Mouse (Mus musculus) MEL (cell line): ENCODE results near the gene Dhcr24.

ENCODE experiments used
- CTCF ChIP-seq, 3 experiments: IDR thresholded peaks in 2 of 3; conservative IDR thresholded peaks in 1 of 3; 2 replicates each; pipeline ENCODE4 v1.5.1; 2011 to 2012; ENCODE audit warnings: low read length in 3 of 3, low read depth in 2 of 3, mild to moderate bottlenecking in 2 of 3, improper control_type of control experiment in 1 of 3, inconsistent platforms in 1 of 3, mixed read lengths in 1 of 3, moderate library complexity in 1 of 3; ENCODE audit not compliant: control insufficient read depth in 1 of 3, insufficient read depth in 1 of 3, poor library complexity in 1 of 3, severe bottlenecking in 1 of 3
- ELF1 ChIP-seq: IDR thresholded peaks from 2 replicates; pipeline ENCODE4 v1.6.1; 2014; ENCODE audit warnings: low read depth, mild to moderate bottlenecking, inconsistent platforms, low read length, improper control_type of control experiment, moderate library complexity
- EP300 ChIP-seq, 2 experiments: IDR thresholded peaks; 2 replicates each; pipeline ENCODE4 v1.6.1; 2011; ENCODE audit warnings: improper control_type of control experiment in 2 of 2, low read length in 2 of 2, low read depth in 1 of 2, mild to moderate bottlenecking in 1 of 2
- MXI1 ChIP-seq: IDR thresholded peaks from 2 replicates; pipeline ENCODE4 v1.6.1; 2011; ENCODE audit warnings: mild to moderate bottlenecking, low read depth, low read length, improper control_type of control experiment
- POLR2A ChIP-seq, 2 experiments: IDR thresholded peaks; 2 replicates each; pipeline ENCODE4 v1.6.1; 2011 to 2012; ENCODE audit warnings: low read length in 2 of 2, mild to moderate bottlenecking in 2 of 2, control low read depth in 1 of 2, improper control_type of control experiment in 1 of 2, low read depth in 1 of 2, moderate library complexity in 1 of 2; ENCODE audit not compliant: control insufficient read depth in 1 of 2, insufficient read depth in 1 of 2, poor library complexity in 1 of 2
- POLR2AphosphoS2 ChIP-seq: IDR thresholded peaks from 2 replicates; pipeline ENCODE4 v1.6.1; 2011; ENCODE audit warnings: low read length, improper control_type of control experiment
- POLR2AphosphoS5 ChIP-seq: IDR thresholded peaks from 2 replicates; pipeline ENCODE4 v1.6.1; 2012; ENCODE audit warnings: low read depth, borderline replicate concordance, mild to moderate bottlenecking, inconsistent platforms, low read length, moderate library complexity, mixed read lengths
- RAD21 ChIP-seq: IDR thresholded peaks from 2 replicates; pipeline ENCODE4 v1.6.1; 2011; ENCODE audit warnings: mild to moderate bottlenecking, low read depth, low read length, improper control_type of control experiment

- TF ChIP-seq POLR2AphosphoS2: no peak
- no peak for TF ChIP-seq EP300 (IDR thresholded peaks at IDR 0.05; ENCODE audit: low read depth in 1 of 2, low read length in 2 of 2)
- no peak for TF ChIP-seq POLR2A (IDR thresholded peaks at IDR 0.05; ENCODE audit: control insufficient read depth in 1 of 2, insufficient read depth in 1 of 2, low read depth in 1 of 2, low read length in 2 of 2, poor library complexity in 1 of 2)
- no peak for TF ChIP-seq RAD21
- TF ChIP-seq POLR2AphosphoS5: no peak
- peak in 2 of 3 experiments; percentile 41 to 49; a peak in 4 of 6 replicates for TF ChIP-seq CTCF (IDR thresholded peaks at IDR 0.05 in 2 of 3, conservative IDR thresholded peaks at IDR 0.05 in 1 of 3; ENCODE audit: control insufficient read depth in 1 of 3, insufficient read depth in 1 of 3, low read depth in 2 of 3, low read length in 3 of 3, poor library complexity in 1 of 3, severe bottlenecking in 1 of 3)
- TF ChIP-seq MXI1: no peak
- no peak for TF ChIP-seq ELF1
These were observed 32.8 kb upstream of the Dhcr24 start for GRCm38 (mm10) chr4:106527856-106528547.
